Mouse (Mus musculus): ENCODE data around the gene Cxcr5. TPM values are rescaled to one million over a fixed set of nuclear protein-coding genes. Genes with fewer than 3 reads are reported as not detected.

Cxcr5 gene
- total RNA-seq, 2 experiments from 2014 or later: not detected

DNA sequence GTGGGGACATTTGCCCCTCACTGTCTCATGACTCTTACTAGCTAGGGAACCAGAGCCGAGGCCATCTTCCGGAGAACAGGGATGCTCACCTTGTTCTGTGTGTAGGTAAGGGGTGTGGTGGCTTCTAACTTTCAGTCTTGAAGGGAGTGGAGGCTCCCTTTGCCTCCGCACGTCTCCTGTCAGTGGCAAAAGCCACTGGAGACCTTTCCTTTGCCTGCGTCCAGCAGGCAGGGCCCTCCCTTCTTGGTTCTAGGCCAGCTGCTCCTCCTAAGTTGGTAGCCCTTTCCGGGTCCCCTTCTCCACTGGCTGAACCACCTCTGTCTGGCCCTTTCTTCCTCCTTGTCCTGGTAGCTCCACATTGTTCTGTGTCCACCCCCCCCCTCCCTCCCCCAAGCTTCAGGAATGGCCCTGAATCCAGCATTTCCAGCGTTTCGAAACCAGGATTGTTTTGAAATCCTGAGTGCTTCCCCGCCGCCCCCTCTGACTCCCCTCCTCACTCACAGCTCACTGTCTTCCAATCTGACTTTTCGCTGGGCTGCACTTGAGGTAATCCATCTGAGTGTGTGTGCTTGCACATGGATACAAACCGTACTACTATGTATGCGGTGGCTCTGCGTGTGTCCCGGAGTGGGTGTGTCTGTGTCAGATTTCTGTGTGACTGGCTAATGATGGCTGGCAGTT, 74.8 kb downstream of the Cxcr5 start:
- DNase-seq (ENCODE audit: low spot score in 2 of 2): no peak
- intact Hi-C loops (cut with DNase I): no loop called here

DNA sequence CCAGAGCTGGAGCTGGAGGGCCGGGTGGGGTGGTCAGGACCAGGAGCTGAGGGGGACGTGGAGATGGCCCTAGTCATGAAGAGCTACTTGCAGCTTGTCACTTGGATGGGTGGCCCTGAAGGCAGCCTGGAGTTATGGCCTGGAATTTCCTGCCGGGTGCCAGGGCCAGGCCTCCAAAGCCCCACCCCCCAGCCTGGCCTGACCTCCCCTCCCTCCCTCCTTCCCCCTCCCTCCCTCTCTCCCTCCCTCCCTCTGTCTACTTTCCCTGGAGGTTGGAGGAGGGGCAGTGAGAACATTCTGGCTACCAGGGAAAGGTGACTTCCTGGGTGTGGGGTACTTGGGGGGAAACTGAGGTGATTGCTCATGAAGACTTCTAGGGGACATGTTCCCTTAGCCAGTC, 75.3 kb downstream of the Cxcr5 start:
- DNase-seq (ENCODE audit: low spot score in 2 of 2): no peak
- intact Hi-C loops (cut with DNase I): no loop called here

DNA sequence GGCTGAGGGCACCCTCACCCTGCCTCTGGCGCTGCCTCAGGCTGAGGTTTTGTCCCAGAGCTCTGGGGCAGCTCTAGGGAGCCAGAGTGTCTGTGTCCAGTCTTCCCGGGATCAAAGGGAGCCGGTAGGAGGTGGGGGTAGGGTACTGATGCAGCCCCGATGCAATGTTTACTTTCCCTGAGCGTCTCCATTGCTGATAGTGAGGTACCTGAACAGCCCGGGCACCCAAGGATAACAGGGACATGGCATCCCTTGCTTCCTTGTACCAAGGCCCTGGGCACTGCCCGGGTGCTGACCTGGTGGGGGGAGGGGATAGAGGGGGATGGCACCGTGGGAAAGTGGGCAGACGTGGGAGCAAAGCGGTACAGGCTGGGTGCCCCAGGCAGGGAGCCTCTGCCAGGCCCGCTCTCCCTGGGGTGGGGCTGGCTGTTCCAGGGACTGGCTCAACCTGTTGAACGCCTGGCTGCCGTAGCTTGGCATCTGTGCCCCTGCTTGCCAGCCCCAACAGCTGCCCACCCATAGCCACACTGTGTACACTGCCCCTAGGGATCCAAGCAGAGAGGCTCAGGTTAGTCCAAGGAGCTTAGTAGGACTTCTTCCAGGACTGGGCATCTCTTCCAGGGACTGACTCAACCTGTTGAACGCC, 76.0 kb downstream of the Cxcr5 start:
- intact Hi-C loops (cut with DNase I): no loop called here
- no peak for DNase-seq (ENCODE audit: low spot score in 2 of 2)

DNA sequence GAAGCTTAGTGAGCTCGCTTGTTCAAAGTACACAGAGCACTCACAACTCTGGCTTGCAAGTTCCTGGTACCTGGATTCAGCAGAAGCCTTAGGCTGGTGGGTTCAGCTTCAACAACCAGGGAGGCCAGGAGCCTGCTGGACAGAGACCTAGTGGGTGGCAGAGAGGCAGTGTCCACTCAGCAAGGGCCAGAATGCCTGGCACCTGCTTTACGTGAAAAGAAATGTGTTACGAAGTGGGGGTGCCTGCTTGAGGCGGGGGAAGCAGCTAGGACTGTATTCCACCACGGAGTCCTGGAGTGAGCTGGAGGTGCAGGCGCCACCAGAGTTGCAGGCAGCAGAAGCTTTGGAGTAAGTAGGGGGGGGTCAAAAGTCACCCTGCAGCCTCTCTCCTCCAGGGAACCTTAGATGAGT, 76.6 kb downstream of the Cxcr5 start:
- intact Hi-C loops (cut with DNase I): no loop called here
- DNase-seq (ENCODE audit: low spot score in 2 of 2): no peak

DNA sequence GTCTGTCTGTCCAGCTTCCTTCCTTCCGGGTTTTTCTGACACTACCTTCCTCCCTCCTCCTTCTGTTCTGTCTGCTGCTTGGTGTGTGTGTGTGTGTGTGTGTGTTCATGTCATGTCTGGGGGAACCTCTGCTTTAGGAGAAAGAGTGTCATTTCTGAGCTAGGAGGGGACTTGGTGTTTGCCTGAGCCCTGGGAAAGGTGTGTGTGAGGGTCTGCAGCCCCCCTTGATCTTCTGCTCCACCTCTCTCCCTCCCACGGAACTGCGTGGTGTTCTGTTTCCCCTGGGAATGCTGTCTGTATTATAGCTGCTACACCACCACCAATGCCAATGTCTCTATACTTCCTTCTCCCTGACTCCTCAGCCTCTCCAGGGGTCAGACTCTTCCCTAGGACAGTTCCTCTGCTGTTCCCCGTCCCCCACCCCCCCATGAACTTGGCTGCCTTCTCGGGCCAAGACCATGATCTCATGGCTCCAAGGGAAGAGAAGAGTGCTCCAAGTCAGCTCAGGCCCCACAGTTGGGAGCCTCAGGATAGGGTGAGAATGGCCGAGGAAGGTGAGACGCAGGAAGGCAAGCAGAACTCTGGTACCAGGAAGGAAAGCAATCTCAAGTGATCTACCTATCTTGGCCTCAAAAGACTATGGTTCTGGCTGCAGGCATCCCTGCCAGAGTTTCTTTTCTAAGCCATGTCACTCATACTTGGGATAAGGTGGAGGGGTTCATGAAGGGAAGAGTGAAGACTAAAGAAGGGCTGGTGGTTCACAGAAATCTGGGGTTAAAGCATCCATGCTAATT, 77.2 kb downstream of the Cxcr5 start:
- intact Hi-C loops (cut with DNase I): no loop called here

DNA sequence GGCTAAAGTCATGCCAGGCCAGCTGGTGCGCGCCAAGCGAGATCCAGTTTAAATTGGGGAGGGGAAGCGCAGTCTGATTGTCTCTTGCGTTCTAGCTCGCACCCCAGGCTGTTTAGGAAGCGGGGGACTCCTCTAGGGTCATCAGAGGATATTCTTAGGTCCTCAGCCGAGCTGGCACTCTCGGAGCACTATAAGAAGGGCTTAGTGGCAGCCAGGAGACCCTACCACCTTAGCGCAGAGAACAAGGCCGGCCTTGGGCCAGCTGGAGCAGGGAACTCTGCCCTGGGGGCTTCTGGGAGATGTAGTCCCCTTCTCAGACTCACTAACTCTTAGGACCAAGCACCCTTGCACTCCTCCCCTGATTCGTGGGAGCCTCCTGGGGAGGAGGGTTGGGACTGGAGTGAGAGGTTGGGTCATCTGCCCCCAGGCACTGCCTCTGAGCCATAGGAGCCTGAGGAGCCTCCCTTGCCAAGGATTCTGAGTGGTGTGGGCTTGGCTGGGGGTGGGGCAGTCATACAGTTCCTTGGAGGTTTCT, 78.1 kb downstream of the Cxcr5 start:
- DNase-seq (ENCODE audit: low spot score in 2 of 2): peak in 1 of 2 experiments; percentile 53
- intact Hi-C loops (cut with DNase I): loop anchor here (2.0 kb wide), 1 partner anchor 15 kb away; no protein-coding TSS in a partner anchor

More for the DNA sequence above, 77.2 kb downstream of the Cxcr5 start:
- no peak for DNase-seq (ENCODE audit: low spot score in 2 of 2)

DNA sequence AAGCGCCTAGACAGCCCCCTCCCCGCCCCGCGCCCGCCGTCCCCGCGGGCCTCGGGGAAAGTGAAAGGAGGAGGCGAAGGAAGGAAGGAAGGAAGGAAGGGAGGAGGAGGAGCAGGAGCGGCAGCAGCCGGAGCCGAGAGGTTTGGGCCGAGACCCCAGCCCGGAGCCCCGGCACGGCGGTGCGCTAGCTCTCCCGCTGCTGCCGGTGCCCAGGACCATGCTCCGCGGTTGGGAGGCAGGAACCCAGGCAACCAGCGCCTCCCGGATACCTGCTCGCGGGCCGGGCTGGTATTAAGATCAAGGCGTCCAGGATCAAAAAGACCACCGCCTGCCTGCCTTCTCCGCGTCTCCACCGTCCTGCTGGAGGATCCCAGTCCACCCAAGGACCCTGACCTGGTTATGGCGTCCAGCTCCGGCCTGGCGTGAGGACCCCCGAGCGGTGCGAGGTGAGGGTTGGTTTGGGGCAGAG, 78.6 kb downstream of the Cxcr5 start:
- DNase-seq (ENCODE audit: low spot score in 2 of 2): no peak
- intact Hi-C loops (cut with DNase I): loop anchor here (2.0 kb wide), 1 partner anchor 16 kb away; no protein-coding TSS in a partner anchor

DNA sequence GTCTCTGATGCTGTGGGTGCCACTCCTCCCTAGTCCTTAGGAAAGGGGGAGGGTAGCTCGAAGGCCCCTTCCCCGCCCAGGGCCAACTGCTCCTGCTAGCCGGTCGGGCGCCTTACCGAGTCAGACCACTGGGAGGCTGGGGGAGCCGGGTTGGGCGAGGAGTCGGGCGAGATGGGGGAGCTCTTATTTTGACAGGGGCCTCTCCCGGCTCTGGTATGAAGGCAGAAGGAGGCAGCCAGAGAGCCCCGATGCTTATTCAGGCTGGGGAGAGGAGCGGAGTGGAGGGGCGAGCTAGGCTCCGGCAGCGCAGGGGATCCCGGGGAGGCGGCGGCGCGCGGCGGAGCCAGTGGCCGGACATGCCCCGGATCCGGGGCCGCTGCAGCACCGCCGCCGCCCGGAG, 79.1 kb downstream of the Cxcr5 start, which contains the start of gene Bcl9l:
TSS of gene Bcl9l (plus strand) at position 274 of the 400 bp plus-strand sequence.
- intact Hi-C loops (cut with DNase I): loop anchor here (2.0 kb wide), 1 partner anchor 16 kb away; no protein-coding TSS in a partner anchor

DNA sequence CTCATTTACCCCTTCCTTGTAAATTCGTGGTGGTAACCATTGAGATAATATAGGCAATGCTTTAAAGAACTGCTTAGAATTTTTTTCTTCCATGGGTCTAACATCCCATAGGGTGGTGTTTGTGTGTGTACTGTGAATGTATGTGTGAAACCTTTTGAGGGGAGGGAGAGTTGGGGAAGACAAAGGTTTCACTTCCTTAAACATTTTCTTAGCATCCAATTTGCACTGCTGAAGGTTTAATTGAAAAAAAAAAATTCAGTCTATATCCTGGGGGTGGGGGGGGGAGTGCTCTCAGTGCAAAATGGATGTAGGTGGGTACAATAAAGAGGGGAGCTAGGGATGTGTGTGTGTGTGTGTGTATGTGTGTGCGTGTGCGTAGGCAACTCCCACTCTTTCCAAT, 79.6 kb downstream of the Cxcr5 start:
- no peak for DNase-seq (ENCODE audit: low spot score in 2 of 2)
- intact Hi-C loops (cut with DNase I): loop anchor here (2.0 kb wide), 1 partner anchor 17 kb away; no protein-coding TSS in a partner anchor

More for the DNA sequence above, 79.1 kb downstream of the Cxcr5 start, which contains the start of gene Bcl9l:
- DNase-seq (ENCODE audit: low spot score in 2 of 2): peak; percentile 91 to 95

DNA sequence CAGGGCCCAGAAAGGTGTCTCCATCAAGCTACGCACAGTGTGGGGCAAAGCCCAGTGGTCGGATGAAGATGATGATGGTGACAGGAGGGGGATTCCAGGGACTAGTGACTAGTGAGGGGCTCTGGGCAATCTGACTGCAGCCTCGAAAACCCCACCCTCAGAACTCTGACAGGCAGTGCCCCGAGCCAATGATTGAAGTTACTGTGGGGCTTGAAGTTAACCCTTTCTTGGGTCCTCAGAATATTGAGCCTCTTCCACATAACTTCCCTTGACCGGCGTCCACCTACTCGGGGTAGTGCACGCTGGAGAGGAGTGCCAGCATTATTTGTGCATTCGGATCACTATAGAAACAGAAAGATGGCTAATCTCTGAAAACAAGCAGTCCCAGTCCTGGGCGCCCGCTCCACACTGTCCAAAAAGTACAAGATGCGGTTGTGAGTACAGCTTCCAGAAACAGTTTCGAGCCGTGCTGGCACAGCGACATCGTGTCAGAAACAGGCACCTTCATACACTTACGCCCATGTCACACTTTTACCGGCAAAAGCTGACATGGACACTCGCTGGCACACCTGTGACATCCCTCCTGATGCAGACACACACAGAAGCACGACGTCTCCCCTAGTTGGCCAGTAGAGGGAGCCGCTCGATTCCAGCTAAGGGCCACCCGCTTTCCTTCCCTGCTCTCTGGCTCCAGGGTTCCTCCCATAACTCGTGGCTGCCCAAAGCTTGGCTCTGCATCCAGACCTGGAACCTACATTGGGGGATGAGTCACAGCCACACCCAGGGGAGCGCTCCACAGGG, 81.8 kb downstream of the Cxcr5 start:
- intact Hi-C loops (cut with DNase I): loop anchor here (2.0 kb wide), 1 partner anchor 23 kb away; no protein-coding TSS in a partner anchor
- DNase-seq (ENCODE audit: low spot score in 2 of 2): peak; percentile 90 to 92

DNA sequence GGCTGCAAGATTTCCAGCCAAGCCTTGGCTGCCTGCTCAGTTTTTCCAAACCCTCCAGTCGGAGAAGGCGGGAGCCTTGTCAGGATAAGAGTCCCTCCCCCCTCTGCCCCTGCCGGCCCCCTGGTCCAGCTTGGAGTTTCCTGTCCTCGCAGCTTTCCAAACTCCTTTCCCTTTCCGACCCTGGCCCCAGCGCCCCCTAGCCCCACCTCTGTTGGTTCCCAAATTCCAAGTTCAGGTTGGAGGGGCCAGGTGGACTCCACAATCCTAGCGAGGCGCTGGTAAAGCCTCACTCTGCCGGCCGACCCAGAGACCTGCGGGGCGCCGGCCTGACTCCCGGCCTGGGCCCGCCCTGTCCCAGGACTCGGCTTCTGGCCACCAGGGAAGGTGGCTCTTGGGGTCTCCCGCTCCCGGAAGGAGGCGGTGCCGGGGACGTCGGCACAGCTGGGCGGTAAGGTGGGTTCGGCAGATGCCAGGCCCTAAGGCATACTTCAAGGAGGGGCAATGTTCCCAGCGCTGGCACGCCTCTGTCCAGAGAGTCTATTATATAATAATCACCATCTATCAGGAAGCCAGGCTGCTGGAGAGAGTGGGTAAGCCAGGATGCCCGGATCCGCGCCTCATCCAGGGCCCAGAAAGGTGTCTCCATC, 82.6 kb downstream of the Cxcr5 start:
- peak in 1 of 2 experiments; percentile 73 for DNase-seq (ENCODE audit: low spot score in 2 of 2)
- intact Hi-C loops (cut with DNase I): loop anchor here (2.0 kb wide), 1 partner anchor 22 kb away; no protein-coding TSS in a partner anchor

DNA sequence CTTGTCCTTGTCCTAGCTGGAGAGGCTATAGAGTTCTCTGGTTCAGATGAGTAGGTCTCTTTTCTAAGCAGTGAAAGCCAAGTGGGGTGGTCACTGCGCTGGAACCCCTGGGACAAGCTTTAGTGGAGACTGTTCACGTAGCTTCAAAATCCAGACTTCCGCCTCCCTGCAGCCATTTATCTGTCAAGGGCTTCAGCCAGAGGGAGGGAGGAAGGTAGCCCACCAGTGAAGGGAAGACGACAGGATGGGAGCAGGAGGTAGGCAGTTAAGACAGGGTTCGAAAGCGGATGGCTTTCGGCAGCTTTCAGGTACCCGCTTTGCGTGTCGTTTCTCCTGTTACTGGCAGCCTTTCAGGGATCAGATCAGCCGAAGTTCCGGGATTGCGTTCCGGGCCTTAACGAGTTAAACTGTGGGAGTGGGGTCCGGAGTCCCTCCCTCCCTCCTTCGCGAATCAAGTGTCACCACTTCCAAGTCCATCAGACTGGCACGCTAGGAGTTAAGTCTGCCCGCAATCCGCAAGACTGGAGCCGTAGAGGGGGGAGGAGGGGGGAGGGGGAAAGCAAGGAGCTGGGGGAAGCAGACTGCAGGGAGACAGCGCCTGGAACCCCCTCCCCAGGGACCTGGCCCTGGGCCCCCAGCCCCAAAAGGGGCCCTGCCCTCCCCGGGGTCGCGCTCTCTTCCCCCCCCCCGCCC, 83.3 kb downstream of the Cxcr5 start:
- DNase-seq (ENCODE audit: low spot score in 2 of 2): peak; percentile 76 to 86
- intact Hi-C loops (cut with DNase I): loop anchor here (2.0 kb wide), 1 partner anchor 22 kb away; no protein-coding TSS in a partner anchor

DNA sequence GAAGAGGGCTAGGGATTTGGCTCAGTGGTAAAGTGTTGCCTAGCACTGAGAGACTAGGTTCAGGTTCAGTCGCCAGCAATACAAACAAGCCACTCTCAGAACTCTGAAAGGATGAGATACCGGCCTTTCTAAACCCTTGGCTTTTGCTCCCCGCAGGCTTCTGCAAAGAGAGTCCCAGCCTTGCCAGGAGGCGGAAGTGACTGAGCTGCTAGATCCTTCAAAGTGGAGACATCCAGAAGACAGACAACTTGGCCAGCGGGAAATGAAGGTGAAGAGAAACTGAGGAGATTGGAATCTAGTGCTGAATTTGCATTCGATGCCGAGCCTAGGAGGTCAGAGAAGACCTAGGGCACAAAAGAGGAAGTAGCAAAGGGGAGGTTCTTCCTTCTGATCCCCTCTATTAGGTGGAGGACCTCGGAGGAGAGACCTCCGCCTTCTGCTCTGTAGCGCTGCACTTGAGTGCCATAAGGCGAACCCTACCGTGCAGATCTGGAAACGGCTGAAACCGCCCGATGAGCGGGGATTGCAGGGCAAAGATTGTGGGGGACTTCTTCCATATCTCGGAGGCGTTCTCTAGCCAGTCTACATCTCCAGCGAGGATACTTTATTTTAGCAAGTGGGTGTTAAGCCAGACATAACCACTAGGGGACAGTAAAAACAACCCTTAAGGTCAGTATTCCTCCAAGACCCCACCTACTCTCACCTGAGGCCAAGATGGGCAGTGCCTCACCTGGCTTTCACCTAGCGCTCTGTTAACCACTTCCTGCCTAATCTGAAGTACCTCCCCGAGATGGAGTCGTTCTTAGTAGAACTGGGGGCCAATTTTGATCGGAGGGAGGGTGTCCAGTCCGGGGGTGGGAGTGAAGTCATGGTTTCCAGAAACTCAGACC, 84.1 kb downstream of the Cxcr5 start:
- intact Hi-C loops (cut with DNase I): loop anchor here (2.0 kb wide), 1 partner anchor 21 kb away; no protein-coding TSS in a partner anchor
- DNase-seq (ENCODE audit: low spot score in 2 of 2): peak; percentile 70 to 80

DNA sequence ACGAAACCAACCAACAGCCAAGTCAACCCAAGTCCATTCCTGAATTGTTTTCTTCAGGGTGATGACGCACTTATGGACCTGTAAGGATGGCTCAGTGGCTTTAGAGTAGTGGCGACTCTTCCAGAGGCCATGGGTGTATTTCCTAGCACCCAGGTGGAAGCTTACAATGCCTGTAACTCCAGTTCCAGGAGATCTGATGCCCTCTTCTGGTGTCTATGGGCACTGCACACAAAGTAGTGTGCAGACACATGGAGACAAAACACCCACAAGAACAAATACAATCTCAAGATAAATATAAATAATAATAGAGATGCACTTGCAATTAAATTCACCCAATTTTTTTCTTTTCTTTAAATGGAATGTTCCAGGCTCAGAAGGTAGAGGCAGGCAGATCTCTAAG, 85.7 kb downstream of the Cxcr5 start:
- no peak for DNase-seq (ENCODE audit: low spot score in 2 of 2)
- intact Hi-C loops (cut with DNase I): no loop called here

DNA sequence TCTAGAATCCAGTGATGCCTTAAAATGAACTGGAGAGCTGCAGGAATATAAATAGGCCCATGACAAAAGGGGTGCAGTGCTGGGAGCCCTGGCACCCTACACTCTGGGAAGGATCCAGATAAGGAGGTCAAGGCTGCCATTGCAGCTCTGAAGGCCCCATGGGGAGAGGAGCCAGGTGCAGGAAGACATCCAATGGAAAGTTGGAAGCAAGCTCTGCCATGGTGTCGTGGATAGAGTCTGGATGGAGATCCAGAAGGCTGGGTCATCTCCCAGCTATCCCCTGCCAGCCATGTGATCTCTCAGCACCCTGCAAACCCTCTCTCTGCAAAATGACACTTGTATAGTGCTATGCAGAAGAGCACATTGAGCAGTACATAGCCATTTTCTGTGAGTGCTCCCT, 87.3 kb downstream of the Cxcr5 start:
- DNase-seq (ENCODE audit: low spot score in 2 of 2): no peak
- intact Hi-C loops (cut with DNase I): no loop called here

DNA sequence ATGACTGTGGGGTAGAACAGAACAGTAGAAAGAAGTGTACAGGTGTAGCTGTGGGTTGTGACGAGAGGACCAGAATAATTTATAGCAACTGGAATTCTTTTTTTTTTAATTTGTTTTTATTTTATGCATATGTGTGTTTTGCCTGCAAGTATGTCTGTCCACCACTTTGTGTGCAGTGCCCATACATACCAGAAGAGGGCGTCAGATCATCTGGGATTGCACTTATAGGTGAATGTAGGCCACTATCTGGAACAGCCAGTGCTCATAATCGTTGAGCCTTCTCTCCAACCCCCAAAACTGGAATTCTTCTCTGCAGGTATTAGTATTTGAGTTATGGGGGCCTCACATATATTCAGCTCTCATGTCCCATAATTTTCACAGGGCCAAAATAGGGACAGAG, 88.5 kb downstream of the Cxcr5 start:
- intact Hi-C loops (cut with DNase I): no loop called here
- no peak for DNase-seq (ENCODE audit: low spot score in 2 of 2)

DNA sequence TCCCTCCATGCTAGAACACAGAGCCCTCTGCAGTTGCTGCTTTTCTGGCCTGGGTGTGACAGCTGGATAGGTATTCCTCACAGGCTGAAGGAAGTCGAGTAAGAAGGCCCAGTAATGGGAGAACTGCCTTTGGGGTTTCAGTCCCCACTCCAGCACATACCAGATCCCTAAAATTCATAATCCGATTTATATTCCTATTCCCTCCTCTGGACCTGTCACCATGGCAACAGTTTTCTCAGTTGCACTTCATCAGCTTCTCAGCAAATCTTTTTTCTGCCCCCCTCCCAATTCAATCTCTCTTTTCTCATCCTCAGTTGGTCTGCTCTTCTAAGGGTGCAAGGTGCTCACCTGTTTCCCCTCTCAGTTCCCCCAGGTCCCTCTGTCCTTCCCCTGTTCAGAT, 92.9 kb downstream of the Cxcr5 start:
- DNase-seq (ENCODE audit: low spot score in 2 of 2): peak in 1 of 2 experiments; percentile 61
- intact Hi-C loops (cut with DNase I): no loop called here

All from left cerebral cortex, postnatal 14 days (tissue).